Mouse (Mus musculus) liver, embryonic 14.5 days (tissue): Measurements from ENCODE around the gene Cfap77. TPM values are rescaled to one million over a fixed set of nuclear protein-coding genes. Genes with fewer than 3 reads are reported as not detected.

Experiments used
- ATAC-seq: fragments of 200-750 bp; cut with Nextera tagmentation; 2 replicates; pipeline ENCODE4 v1.8.0; 2017; ENCODE audit warnings: moderate number of reproducible peaks, mild to moderate bottlenecking, moderate library complexity; ENCODE audit not compliant: insufficient read depth
- DNase-seq, 3 experiments: peaks; one replicate each; pipeline ENCODE4 v3.0.0-alpha.2; 2012 to 2013; ENCODE audit warnings: low read depth in 3 of 3, low spot score in 3 of 3
- H3K27ac ChIP-seq: fragments of 300-500 bp; sonication (generic); 2 replicates; pipeline ENCODE4 v1.5.1; 2014; ENCODE audit warnings: moderate library complexity, mild to moderate bottlenecking, control low read depth, inconsistent platforms
- H3K27me3 ChIP-seq: fragments of 300-500 bp; sonication (generic); 2 replicates; pipeline ENCODE4 v1.6.1; 2014; ENCODE audit warnings: mild to moderate bottlenecking, low read length, moderate library complexity; ENCODE audit not compliant: control insufficient read depth, insufficient read depth
- H3K36me3 ChIP-seq: fragments of 300-500 bp; sonication (generic); replicated peaks from 2 replicates; pipeline ENCODE4 v1.6.1; 2014; ENCODE audit warnings: low read depth; ENCODE audit not compliant: control insufficient read depth, insufficient read depth
- H3K4me1 ChIP-seq, 2 experiments: fragments of 200-500 bp in 1 of 2; fragments of 300-500 bp in 1 of 2; sonication (generic) in 1 of 2; replicated peaks; 2 replicates each; pipeline ENCODE4 v1.6.1; 2012 to 2014; ENCODE audit warnings: antibody characterized with exemption in 1 of 2, inconsistent platforms in 1 of 2, low read length in 1 of 2; ENCODE audit not compliant: control insufficient read depth in 2 of 2, insufficient read depth in 2 of 2
- H3K4me2 ChIP-seq: fragments of 300-500 bp; sonication (generic); 2 replicates; pipeline ENCODE4 v1.6.1; 2014; ENCODE audit warnings: low read depth, mild to moderate bottlenecking, control low read depth, moderate library complexity
- H3K4me3 ChIP-seq, 2 experiments: fragments of 200-500 bp in 1 of 2; fragments of 300-500 bp in 1 of 2; sonication (generic) in 1 of 2; 2 replicates each; pipeline ENCODE4 v1.5.1; 2012 to 2014; ENCODE audit warnings: low read depth in 2 of 2, low read length in 2 of 2, mild to moderate bottlenecking in 2 of 2, control low read depth in 1 of 2, inconsistent platforms in 1 of 2, moderate library complexity in 1 of 2; ENCODE audit not compliant: insufficient read depth in 1 of 2
- H3K9ac ChIP-seq: fragments of 300-500 bp; sonication (generic); replicated peaks from 2 replicates; pipeline ENCODE4 v1.6.1; 2014; ENCODE audit warnings: mild to moderate bottlenecking, control low read depth, moderate library complexity
- H3K9me3 ChIP-seq: fragments of 300-500 bp; sonication (generic); 2 replicates; pipeline ENCODE4 v1.6.1; 2016; ENCODE audit warnings: low read length, mixed read lengths; ENCODE audit not compliant: control insufficient read depth
- CTCF ChIP-seq: IDR thresholded peaks from 2 replicates; pipeline ENCODE4 v1.5.1; 2016; ENCODE audit warnings: antibody characterized with exemption, low read depth, control low read depth
- EP300 ChIP-seq: IDR thresholded peaks from 2 replicates; pipeline ENCODE4 v1.6.1; 2016; ENCODE audit warnings: antibody characterized with exemption, low read depth
- WGBS: fragments of 180-500 bp; shearing (Covaris S2); extraction: QIAGEN DNeasy Blood & Tissue Kit; methylation state at CpG from one replicate; pipeline ENCODE4 v1.1.7; 2014; ENCODE audit not compliant: insufficient replicate concordance; 5-methylcytosine and 5-hydroxymethylcytosine counted together
- polyA plus RNA-seq, 2 experiments: library from polyadenylated mRNA; depleted of rRNA in 1 of 2; stranded (reverse) in 1 of 2; unstranded in 1 of 2; fragments of >200 nt; fragmentation: Nextera tagmentation in 1 of 2; extraction: Ambion mirVana in 1 of 2; gene quantifications; 2 replicates each; pipeline versions ENCODE4 v1.2.1 to v1.2.3; 2012 to 2014

Cfap77 gene
- polyA plus RNA-seq, 2 experiments = 0.16 TPM; not detected in 1

GRCm38 (mm10) chr2:28907691-28908388, 147.0 kb downstream of the Cfap77 start:
- DNase-seq (no peak), ATAC-seq (no peak)
- Histone ChIP-seq H3K27ac (no peak overlapping the region), H3K27me3 (peaks cover 61% of the 10 kb centered on the region), H3K4me3 (no peak overlapping the region), H3K4me2 (peak overlapping the region; percentile 22; the same call in 1 of the 2 replicates), H3K9me3 (no peaks in the 10 kb centered on the region), H3K36me3 (no peaks in the 10 kb centered on the region), H3K4me1 (no peaks in the 10 kb centered on the region), H3K9ac (no peak overlapping the region)
- WGBS = 8% methylated on average over 10 of the region's 10 CpGs
- TF ChIP-seq EP300 = no peak
- TF ChIP-seq CTCF = no peak

GRCm38 (mm10) chr2:28905561-28905960, 149.3 kb downstream of the Cfap77 start:
- DNase-seq (no peak), ATAC-seq (no peak)
- peaks cover 38% of the 10 kb centered on the region for H3K27me3 ChIP-seq
- H3K4me3 ChIP-seq = no peak overlapping the region
- H3K4me1 ChIP-seq = no peaks in the 10 kb centered on the region
- no peak overlapping the region for H3K9ac ChIP-seq
- H3K9me3 ChIP-seq = no peaks in the 10 kb centered on the region
- WGBS = 57% methylated on average over 4 of the region's 4 CpGs
- no peak overlapping the region for H3K27ac ChIP-seq
- TF ChIP-seq CTCF (no peak), EP300 (no peak)
- H3K36me3 ChIP-seq = no peaks in the 10 kb centered on the region
- no peak overlapping the region for H3K4me2 ChIP-seq

GRCm38 (mm10) chr2:28904786-28905185, 150.1 kb downstream of the Cfap77 start:
- H3K9ac ChIP-seq = no peak overlapping the region
- WGBS = 71% methylated on average over 9 of the region's 9 CpGs
- H3K4me3 ChIP-seq = no peak overlapping the region
- H3K27me3 ChIP-seq = peaks cover 30% of the 10 kb centered on the region
- no peaks in the 10 kb centered on the region for H3K4me1 ChIP-seq
- TF ChIP-seq EP300 (no peak), CTCF (no peak)
- H3K9me3 ChIP-seq = no peaks in the 10 kb centered on the region
- DNase-seq = no peak
- H3K4me2 ChIP-seq = no peak overlapping the region
- no peak overlapping the region for H3K27ac ChIP-seq
- H3K36me3 ChIP-seq = no peaks in the 10 kb centered on the region
- ATAC-seq = no peak

- Histone ChIP-seq H3K9me3 (no peaks in the 10 kb centered on the region), H3K36me3 (no peaks in the 10 kb centered on the region), H3K27me3 (peaks cover 21% of the 10 kb centered on the region), H3K9ac (no peak overlapping the region), H3K4me3 (no peak overlapping the region), H3K4me2 (no peak overlapping the region), H3K27ac (no peak overlapping the region), H3K4me1 (no peaks in the 10 kb centered on the region)
- no peak for TF ChIP-seq CTCF
- no peak for TF ChIP-seq EP300
- 68% methylated on average over 5 of the region's 5 CpGs for WGBS
- DNase-seq (no peak), ATAC-seq (no peak)
These were observed 151.0 kb downstream of the Cfap77 start for GRCm38 (mm10) chr2:28903871-28904270.

- no peak overlapping the region for H3K27ac ChIP-seq
- H3K4me2 ChIP-seq = no peak overlapping the region
- no peak overlapping the region for H3K9ac ChIP-seq
- H3K9me3 ChIP-seq = no peaks in the 10 kb centered on the region
- DNase-seq = no peak
- no peaks in the 10 kb centered on the region for H3K36me3 ChIP-seq
- H3K4me3 ChIP-seq = no peak overlapping the region
- peaks cover 6% of the 10 kb centered on the region; the same call in 1 of the 2 replicates for H3K27me3 ChIP-seq
- TF ChIP-seq CTCF = no peak
- TF ChIP-seq EP300 = no peak
- no peaks in the 10 kb centered on the region for H3K4me1 ChIP-seq
- WGBS = 83% methylated on average over 8 of the region's 8 CpGs
- ATAC-seq = no peak
These were observed 152.6 kb downstream of the Cfap77 start for GRCm38 (mm10) chr2:28902291-28902690.
